ENCODE assay signal across 11 mouse cellular contexts in the genomic region with DNA sequence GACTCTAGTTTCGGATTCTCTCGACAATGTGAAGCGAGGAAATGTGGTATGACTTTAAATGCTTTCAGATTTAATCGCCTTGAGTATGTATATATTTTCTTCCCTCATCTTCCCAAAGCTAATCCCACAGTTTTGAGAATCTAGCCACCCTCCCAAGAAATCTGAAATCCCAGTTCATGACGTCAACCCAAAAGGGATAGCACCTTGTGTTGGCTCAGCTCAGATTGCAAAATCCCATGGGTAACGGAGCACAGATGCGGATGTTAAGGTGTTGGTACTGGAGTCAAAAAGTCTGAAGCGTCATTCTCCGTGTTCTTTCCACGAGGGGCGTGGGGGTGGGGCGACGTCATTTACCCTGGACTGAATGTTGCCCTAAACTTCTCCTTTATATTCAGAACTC. TPM values are rescaled to one million over a fixed set of nuclear protein-coding genes. Genes with fewer than 3 reads are reported as not detected.
DNase-seq lines count a peak whose midpoint lies in the region; ATAC-seq lines count a peak whose summit lies in the region.
"Had no signal": no experiment of that assay in that cellular context is flagged by ENCODE, and none has a peak within 500 bp of the region (broad histone marks: within the 10 kb centered on the region; RNA-seq: fewer than 3 reads in every experiment).

No protein-coding gene starts in this region.

- H3K4me3 ChIP-seq in heart, embryonic 13.5 days = peak overlapping the region; percentile 77
- peak overlapping the region; percentile 57; the same call in 1 of the 2 replicates for H3K4me3 ChIP-seq in hindbrain, embryonic 12.5 days

- no peak for DNase-seq in heart, adult 18-20 months
- DNase-seq in brain, adult 2 months (ENCODE audit: low read depth, low spot score) = peak; percentile 62
- DNase-seq in lung, postnatal 36 days = peak; percentile 49
- no peak for DNase-seq in right cerebral cortex, postnatal 4 days
- no peak for DNase-seq in cerebellum, postnatal 25 days
- DNase-seq in spleen, postnatal 36 days (ENCODE audit: low spot score in 2 of 2) = no peak

- H3K4me1 ChIP-seq in heart, embryonic 13.5 days = peaks cover 51% of the 10 kb centered on the region
- H3K4me1 ChIP-seq in hindbrain, embryonic 12.5 days = peaks cover 33% of the 10 kb centered on the region

- peak overlapping the region; percentile 93 for H3K4me2 ChIP-seq in heart, embryonic 13.5 days
- peak overlapping the region; percentile 97 for H3K4me2 ChIP-seq in hindbrain, embryonic 12.5 days (replicated peaks)

- ATAC-seq in heart, embryonic 13.5 days (ENCODE audit: extremely low read depth, insufficient number of reproducible peaks, low FRiP score, low TSS enrichment) = no peak
- no peak for ATAC-seq in hindbrain, embryonic 12.5 days (ENCODE audit: low FRiP score)
- ATAC-seq: CD4-positive, CD25-positive, alpha-beta regulatory T cell, adult 4 months; inflammation-experienced regulatory T-cells, adult 6 months had no signal

- peaks cover 56% of the 10 kb centered on the region for H3K27me3 ChIP-seq in heart, embryonic 13.5 days (replicated peaks)
- H3K27me3 ChIP-seq in hindbrain, embryonic 12.5 days = peaks cover 70% of the 10 kb centered on the region

- WGBS in heart, embryonic 13.5 days = 36% methylated on average over 13 of the region's 13 CpGs
- 31% methylated on average over 13 of the region's 13 CpGs for WGBS in hindbrain, embryonic 12.5 days

- H3K9ac ChIP-seq in heart, embryonic 13.5 days = peak overlapping the region; percentile 92
- H3K9ac ChIP-seq in hindbrain, embryonic 12.5 days = no peak overlapping the region

- peak overlapping the region; percentile 79; the same call in 1 of the 2 replicates for H3K27ac ChIP-seq in heart, embryonic 13.5 days (replicated peaks)
- H3K27ac ChIP-seq in hindbrain, embryonic 12.5 days = no peak overlapping the region

- H3K36me3 ChIP-seq in heart, embryonic 13.5 days = no peaks in the 10 kb centered on the region; the same call in 1 of the 2 replicates
- H3K36me3 ChIP-seq in hindbrain, embryonic 12.5 days = no peaks in the 10 kb centered on the region

- H3K9me3 ChIP-seq in heart, embryonic 13.5 days = no peaks in the 10 kb centered on the region
- no peaks in the 10 kb centered on the region for H3K9me3 ChIP-seq in hindbrain, embryonic 12.5 days (replicated peaks)

RNA-seq across cellular contexts. Expression of a gene that starts 1.1 kb away (rescaled TPM):
- 2.9 and 3.0 TPM in 2 replicates for polyA plus RNA-seq in heart, embryonic 13.5 days (2015; fragmentation: Nextera tagmentation; extraction: Ambion mirVana)
- total RNA-seq in heart, adult 18-20 months (2021) = 10 to 100 TPM; 15.6 to 15.8 TPM
- 0.21 and 0.35 TPM in 2 replicates for polyA plus RNA-seq in hindbrain, embryonic 12.5 days (2016; fragmentation: Nextera tagmentation; extraction: Ambion mirVana)
- total RNA-seq: common myeloid progenitor, adult 5-6 weeks had no signal
- polyA plus RNA-seq: CD4-positive, CD25-positive, alpha-beta regulatory T cell, adult 4 months had no signal

Comparison
In these comparisons a context has a peak if more than half of its experiments do, and no peak if none do; other contexts are left out.
1. DNase-seq: peak in brain, adult 2 months (single experiment) and lung, postnatal 36 days (single experiment); none in heart, adult 18-20 months (0 of 2), right cerebral cortex, postnatal 4 days (single experiment), cerebellum, postnatal 25 days (0 of 2) and spleen, postnatal 36 days (0 of 2).